Mouse (Mus musculus) kidney, postnatal 0 days (tissue): ENCODE data around the gene Chst3. TPM values are rescaled to one million over a fixed set of nuclear protein-coding genes. Genes with fewer than 3 reads are reported as not detected.
A peak's percentile ranks its signal among the peaks of the same experiment; 100 is the strongest.

ENCODE experiments used
- ATAC-seq: fragments of 200-750 bp; cut with Nextera tagmentation; replicated peaks from 2 replicates; pipeline ENCODE4 v1.8.0; 2017; ENCODE audit warnings: low read depth, moderate number of reproducible peaks, moderate TSS enrichment, moderate library complexity; ENCODE audit not compliant: low FRiP score
- DNase-seq: peaks from one replicate; pipeline ENCODE4 v3.0.0-alpha.2; 2016; ENCODE audit warnings: low spot score
- H3K27ac ChIP-seq: fragments of 300-500 bp; sonication (generic); 2 replicates; pipeline ENCODE4 v1.5.1; 2014; ENCODE audit warnings: mild to moderate bottlenecking
- H3K27me3 ChIP-seq: fragments of 300-500 bp; sonication (generic); 2 replicates; pipeline ENCODE4 v1.6.1; 2014; ENCODE audit warnings: low read length, mixed read lengths; ENCODE audit not compliant: insufficient read depth
- H3K36me3 ChIP-seq: fragments of 300-500 bp; sonication (generic); 2 replicates; pipeline ENCODE4 v1.6.1; 2014; ENCODE audit warnings: low read length, mixed read lengths; ENCODE audit not compliant: insufficient read depth
- H3K4me1 ChIP-seq: fragments of 300-500 bp; sonication (generic); replicated peaks from 2 replicates; pipeline ENCODE4 v1.6.1; 2014; ENCODE audit warnings: antibody characterized with exemption, low read length, mixed read lengths; ENCODE audit not compliant: insufficient read depth
- H3K4me2 ChIP-seq: fragments of 300-500 bp; sonication (generic); 2 replicates; pipeline ENCODE4 v1.6.1; 2014; ENCODE audit warnings: mild to moderate bottlenecking, low read length, moderate library complexity, mixed read lengths
- H3K4me3 ChIP-seq: fragments of 300-500 bp; sonication (generic); replicated peaks from 2 replicates; pipeline ENCODE4 v1.5.1; 2014; ENCODE audit warnings: low read depth, low read length
- H3K9ac ChIP-seq: fragments of 300-500 bp; sonication (generic); 2 replicates; pipeline ENCODE4 v1.6.1; 2014; ENCODE audit warnings: low read depth, low read length
- H3K9me3 ChIP-seq: fragments of 300-500 bp; sonication (generic); replicated peaks from 2 replicates; pipeline ENCODE4 v1.6.1; 2016; ENCODE audit warnings: low read length, inconsistent platforms, mixed read lengths
- CTCF ChIP-seq: IDR thresholded peaks from 2 replicates; pipeline ENCODE4 v1.5.1; 2016; ENCODE audit warnings: antibody characterized with exemption, low read depth, mild to moderate bottlenecking, moderate library complexity
- WGBS: fragments of 180-500 bp; shearing (Covaris S2); extraction: QIAGEN DNeasy Blood & Tissue Kit; methylation state at CpG from one replicate; pipeline ENCODE4 v1.1.7; 2014; 5-methylcytosine and 5-hydroxymethylcytosine counted together
- polyA plus RNA-seq: library from polyadenylated mRNA; unstranded; fragments of >200 nt; fragmentation: Nextera tagmentation; extraction: Ambion mirVana; gene quantifications from 2 replicates; pipeline ENCODE4 v1.2.1, GENCODE M21; 2015

Gene Chst3
- polyA plus RNA-seq, 1 experiment from 2014 or later: 0.87 TPM

- Histone ChIP-seq H3K9ac (no peak overlapping the region), H3K27me3 (no peaks in the 10 kb centered on the region), H3K36me3 (no peaks in the 10 kb centered on the region), H3K4me2 (no peak overlapping the region), H3K4me3 (no peak overlapping the region), H3K27ac (no peak overlapping the region), H3K9me3 (no peaks in the 10 kb centered on the region), H3K4me1 (peaks cover 21% of the 10 kb centered on the region)
- ATAC-seq (no peak; the same call in 1 of the 2 replicates), DNase-seq (no peak)
- no peak for TF ChIP-seq CTCF
- WGBS: 57% methylated on average over 14 of the region's 14 CpGs
Observed at GRCm38 (mm10) chr10:60215077-60215960, 3.7 kb downstream of the Chst3 start.

- H3K4me1 ChIP-seq: peaks cover 16% of the 10 kb centered on the region
- H3K27ac ChIP-seq: peak overlapping the region; percentile 34; the same call in 1 of the 2 replicates
- H3K4me3 ChIP-seq: no peak overlapping the region
- H3K4me2 ChIP-seq: no peak overlapping the region
- H3K36me3 ChIP-seq: no peaks in the 10 kb centered on the region
- DNase-seq (peak; percentile 59), ATAC-seq (peak; percentile 38; the same call in 1 of the 2 replicates)
- TF ChIP-seq CTCF: no peak
- WGBS: 29% methylated on average over 11 of the region's 11 CpGs
- no peak overlapping the region for H3K9ac ChIP-seq
- H3K27me3 ChIP-seq: no peaks in the 10 kb centered on the region
- no peaks in the 10 kb centered on the region for H3K9me3 ChIP-seq
Observed at GRCm38 (mm10) chr10:60212589-60213379, 6.3 kb downstream of the Chst3 start.

- H3K27me3 ChIP-seq: no peaks in the 10 kb centered on the region
- no peaks in the 10 kb centered on the region for H3K36me3 ChIP-seq
- ATAC-seq: no peak
- no peak for TF ChIP-seq CTCF
- H3K4me2 ChIP-seq: no peak overlapping the region
- H3K4me1 ChIP-seq: peaks cover 16% of the 10 kb centered on the region
- no peak for DNase-seq
- H3K9ac ChIP-seq: no peak overlapping the region
- H3K27ac ChIP-seq: no peak overlapping the region
- H3K9me3 ChIP-seq: no peaks in the 10 kb centered on the region
- WGBS: 68% methylated on average over 8 of the region's 8 CpGs
- no peak overlapping the region for H3K4me3 ChIP-seq
Observed at GRCm38 (mm10) chr10:60211501-60212005, 7.5 kb downstream of the Chst3 start.

GRCm38 (mm10) chr10:60210468-60210867 lies 8.6 kb downstream of the Chst3 start:
- H3K4me1 ChIP-seq: peaks cover 23% of the 10 kb centered on the region

GRCm38 (mm10) chr10:60209237-60209636 lies 9.8 kb downstream of the Chst3 start:
- H3K36me3 ChIP-seq: no peaks in the 10 kb centered on the region
- WGBS: 56% methylated on average over 5 of the region's 5 CpGs
- no peaks in the 10 kb centered on the region for H3K9me3 ChIP-seq
- H3K4me3 ChIP-seq: no peak overlapping the region
- no peak for ATAC-seq
- DNase-seq: no peak
- no peak for TF ChIP-seq CTCF
- H3K4me1 ChIP-seq: peaks cover 17% of the 10 kb centered on the region
- H3K9ac ChIP-seq: no peak overlapping the region
- H3K4me2 ChIP-seq: no peak overlapping the region
- H3K27ac ChIP-seq: no peak overlapping the region
- H3K27me3 ChIP-seq: no peaks in the 10 kb centered on the region

More at GRCm38 (mm10) chr10:60210468-60210867, 8.6 kb downstream of the Chst3 start:
- Histone ChIP-seq H3K4me2 (no peak overlapping the region), H3K36me3 (no peaks in the 10 kb centered on the region), H3K4me3 (no peak overlapping the region), H3K9me3 (no peaks in the 10 kb centered on the region), H3K27me3 (no peaks in the 10 kb centered on the region), H3K27ac (no peak overlapping the region), H3K9ac (no peak overlapping the region)
- no peak for DNase-seq
- ATAC-seq: no peak
- no peak for TF ChIP-seq CTCF
- WGBS: 80% methylated on average over 2 of the region's 2 CpGs

- no peaks in the 10 kb centered on the region for H3K27me3 ChIP-seq
- ATAC-seq (no peak), DNase-seq (no peak)
- TF ChIP-seq CTCF: no peak
- H3K4me1 ChIP-seq: peaks cover 17% of the 10 kb centered on the region
- H3K4me3 ChIP-seq: no peak overlapping the region
- H3K4me2 ChIP-seq: no peak overlapping the region
- WGBS: 72% methylated on average over 8 of the region's 8 CpGs
- no peak overlapping the region for H3K9ac ChIP-seq
- H3K27ac ChIP-seq: peak overlapping the region; percentile 57
- no peaks in the 10 kb centered on the region for H3K36me3 ChIP-seq
- no peaks in the 10 kb centered on the region for H3K9me3 ChIP-seq
Observed at GRCm38 (mm10) chr10:60207166-60207705, 11.8 kb downstream of the Chst3 start.
